Mouse (Mus musculus): ENCODE measurements around the gene Cisd2. TPM values are rescaled to one million over a fixed set of nuclear protein-coding genes. Genes with fewer than 3 reads are reported as not detected.

Gene Cisd2
- polyA plus RNA-seq, 1 experiment from 2014 or later: 68.8 TPM

DNA sequence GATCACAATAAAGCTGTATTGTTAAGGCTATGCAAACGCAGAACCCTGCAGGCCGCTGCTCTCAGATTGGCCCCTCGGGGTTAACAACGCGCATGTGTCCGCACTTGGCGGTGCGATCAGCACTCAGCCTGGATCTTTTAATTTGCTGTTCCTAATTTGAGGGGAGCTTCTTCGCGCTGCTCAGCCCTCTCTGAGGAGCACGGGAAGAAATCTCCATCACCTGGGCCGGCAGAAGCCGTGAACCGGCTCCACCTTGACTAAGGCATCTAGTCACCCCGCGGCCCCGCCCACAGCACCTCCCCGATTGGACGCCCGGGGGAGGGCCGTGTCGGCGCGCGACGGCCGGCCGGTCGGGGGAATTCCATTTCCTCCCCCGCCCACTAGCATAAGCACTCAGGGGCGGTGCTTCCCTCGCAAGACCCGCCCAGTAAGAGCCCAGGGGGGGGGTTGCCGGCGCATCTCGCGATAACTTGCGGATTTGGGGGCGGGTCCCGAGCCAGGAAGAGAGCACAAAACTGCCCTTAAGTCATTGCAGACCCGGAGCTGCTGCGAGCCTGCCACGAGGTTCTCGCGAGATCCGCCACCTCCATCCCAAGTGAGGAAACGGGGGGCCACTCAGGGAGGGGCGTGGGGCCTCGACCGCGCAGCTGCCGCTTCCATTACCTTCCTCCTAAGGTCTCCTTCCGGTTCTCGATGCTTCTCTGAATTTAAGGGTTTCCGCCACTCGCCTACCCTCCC lies 14.2 kb upstream of the Cisd2 start, which contains the start of gene Ube2d3:
Gene Ube2d3 (plus strand): TSS at position 392 of the 738 bp plus-strand sequence.
- Histone ChIP-seq H3K9ac (peak within 1 kb of the TSS; percentile 96), H3K27me3 (no peaks in the 10 kb centered on the region), H3K4me2 (peak within 1 kb of the TSS; percentile 67), H3K4me1 (peaks cover 13% of the 10 kb centered on the region), H3K27ac (peak within 1 kb of the TSS; percentile 100), H3K36me3 (peaks cover 10% of the 10 kb centered on the region), H3K9me3 (replicated peaks) (no peaks in the 10 kb centered on the region), H3K4me3 (replicated peaks) (peak within 1 kb of the TSS; percentile 81)
- WGBS: under 1% methylated on average over 47 of the region's 56 CpGs
- peak; percentile 97 for ATAC-seq (replicated peaks; ENCODE audit: low FRiP score)

DNA sequence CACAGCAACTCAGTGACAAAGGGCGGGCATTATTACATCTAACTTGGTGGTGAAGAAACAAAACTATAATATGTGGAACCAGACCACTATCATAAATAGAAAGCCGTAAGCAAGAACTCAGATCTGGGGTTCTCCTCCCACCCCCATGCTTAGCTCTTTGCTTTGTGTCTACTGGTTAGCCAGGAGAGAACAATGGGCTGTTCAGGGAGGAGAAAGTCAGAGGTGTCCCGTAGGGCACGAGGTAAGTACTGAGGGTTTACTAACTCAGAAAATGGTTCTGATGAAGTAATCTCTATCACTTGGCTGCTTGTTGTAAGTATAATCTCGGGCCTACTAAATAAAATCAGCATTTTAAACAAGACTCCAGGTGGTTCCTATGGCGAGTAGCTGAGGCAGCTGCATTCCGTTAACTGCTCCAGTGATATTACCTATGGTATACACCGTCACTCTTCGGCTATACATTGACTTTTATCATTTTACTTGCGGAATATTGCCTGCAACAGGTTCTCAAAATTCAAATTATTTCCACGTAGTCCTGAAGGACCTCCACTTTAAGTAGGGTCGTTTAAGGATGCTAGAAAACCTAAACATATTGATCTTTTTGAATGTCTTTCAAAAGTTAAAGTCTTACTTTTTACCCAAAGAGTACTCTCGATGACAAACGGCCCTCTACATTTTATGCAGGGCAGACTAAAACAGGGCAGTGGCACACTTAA lies 13.3 kb upstream of the Cisd2 start:
- Histone ChIP-seq H3K4me1 (peaks cover 10% of the 10 kb centered on the region), H3K27ac (peak overlapping the region; percentile 100), H3K4me3 (replicated peaks) (peak overlapping the region; percentile 81), H3K9me3 (replicated peaks) (no peaks in the 10 kb centered on the region), H3K27me3 (no peaks in the 10 kb centered on the region), H3K4me2 (peak overlapping the region; percentile 60), H3K9ac (peak overlapping the region; percentile 96), H3K36me3 (peaks cover 9% of the 10 kb centered on the region)
- ATAC-seq (replicated peaks; ENCODE audit: low FRiP score): no peak
- 48% methylated on average over 14 of the region's 14 CpGs for WGBS

GRCm38 (mm10) chr3:135422856-135423607 lies 693 bp downstream of the Cisd2 start:
- H3K4me2 ChIP-seq: peak overlapping the region; percentile 75
- under 1% methylated on average over 103 of the region's 103 CpGs for WGBS
- ATAC-seq (replicated peaks; ENCODE audit: low FRiP score): peak; percentile 98

GRCm38 (mm10) chr3:135422232-135422855 lies 1.4 kb downstream of the Cisd2 start:
- Histone ChIP-seq H3K4me1 (peaks cover 20% of the 10 kb centered on the region), H3K27ac (peak overlapping the region; percentile 98), H3K4me3 (replicated peaks) (peak overlapping the region; percentile 83), H3K9me3 (replicated peaks) (no peaks in the 10 kb centered on the region), H3K4me2 (peak overlapping the region; percentile 75), H3K36me3 (no peaks in the 10 kb centered on the region), H3K27me3 (no peaks in the 10 kb centered on the region), H3K9ac (peak overlapping the region; percentile 83)
- no peak for ATAC-seq (replicated peaks; ENCODE audit: low FRiP score)
- 28% methylated on average over 8 of the region's 8 CpGs for WGBS

More at GRCm38 (mm10) chr3:135422856-135423607, 693 bp downstream of the Cisd2 start:
- H3K9me3 ChIP-seq (replicated peaks): no peaks in the 10 kb centered on the region
- H3K36me3 ChIP-seq: no peaks in the 10 kb centered on the region
- peak overlapping the region; percentile 83 for H3K9ac ChIP-seq
- peaks cover 20% of the 10 kb centered on the region for H3K4me1 ChIP-seq
- H3K27me3 ChIP-seq: no peaks in the 10 kb centered on the region
- peak overlapping the region; percentile 98 for H3K27ac ChIP-seq
- peak overlapping the region; percentile 83 for H3K4me3 ChIP-seq (replicated peaks)

GRCm38 (mm10) chr3:135421310-135421594 lies 2.5 kb downstream of the Cisd2 start:
- Histone ChIP-seq H3K9ac (0 out of 2 replicates have a peak overlapping the region, but pooled peaks have one; percentile 83), H3K36me3 (peaks cover 4% of the 10 kb centered on the region), H3K9me3 (replicated peaks) (no peaks in the 10 kb centered on the region), H3K4me2 (no peak overlapping the region), H3K27me3 (no peaks in the 10 kb centered on the region), H3K27ac (no peak overlapping the region), H3K4me3 (replicated peaks) (no peak overlapping the region), H3K4me1 (peaks cover 20% of the 10 kb centered on the region)
- ATAC-seq (replicated peaks; ENCODE audit: low FRiP score): no peak

DNA sequence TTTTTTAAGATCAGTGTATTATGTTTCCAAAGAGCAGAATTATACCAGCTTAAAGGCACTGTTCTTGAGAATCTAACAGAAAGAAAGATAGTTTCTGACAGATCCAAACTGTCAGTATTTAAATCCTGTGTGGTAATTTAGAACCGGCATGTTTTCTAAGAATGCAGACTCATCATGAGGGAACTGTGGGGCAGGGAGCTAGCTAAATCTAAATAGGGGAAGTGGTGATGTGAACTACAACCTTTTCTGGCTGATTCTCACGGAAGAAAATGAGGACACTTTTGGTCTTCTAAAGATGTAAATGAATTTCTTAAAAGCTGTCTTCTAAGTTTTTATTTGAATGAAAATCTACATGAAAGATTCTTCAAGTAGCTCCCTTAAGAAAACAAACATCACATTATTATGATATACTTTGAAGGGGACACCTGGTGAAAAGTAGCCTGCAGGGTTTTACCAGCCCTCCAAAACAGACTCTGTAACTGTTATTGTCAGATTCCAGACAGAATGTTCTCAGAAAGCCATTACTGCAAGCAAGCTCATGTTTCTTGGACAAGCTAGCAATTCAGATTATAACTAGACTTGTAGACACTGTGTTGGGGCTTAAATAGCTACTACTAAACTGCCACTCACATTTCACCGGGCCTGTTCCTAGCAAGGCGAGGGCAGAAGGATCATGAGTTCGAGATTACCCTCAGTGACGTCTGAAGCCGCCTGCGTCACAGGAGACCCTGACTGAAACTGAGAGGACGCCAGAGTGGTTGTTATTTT lies 3.0 kb downstream of the Cisd2 start:
- Histone ChIP-seq H3K36me3 (peaks cover 7% of the 10 kb centered on the region), H3K27ac (no peak overlapping the region), H3K4me1 (peaks cover 20% of the 10 kb centered on the region), H3K4me3 (replicated peaks) (no peak overlapping the region), H3K27me3 (no peaks in the 10 kb centered on the region), H3K4me2 (no peak overlapping the region), H3K9ac (no peak overlapping the region), H3K9me3 (replicated peaks) (no peaks in the 10 kb centered on the region)
- WGBS: 84% methylated on average over 9 of the region's 9 CpGs
- ATAC-seq (replicated peaks; ENCODE audit: low FRiP score): no peak

DNA sequence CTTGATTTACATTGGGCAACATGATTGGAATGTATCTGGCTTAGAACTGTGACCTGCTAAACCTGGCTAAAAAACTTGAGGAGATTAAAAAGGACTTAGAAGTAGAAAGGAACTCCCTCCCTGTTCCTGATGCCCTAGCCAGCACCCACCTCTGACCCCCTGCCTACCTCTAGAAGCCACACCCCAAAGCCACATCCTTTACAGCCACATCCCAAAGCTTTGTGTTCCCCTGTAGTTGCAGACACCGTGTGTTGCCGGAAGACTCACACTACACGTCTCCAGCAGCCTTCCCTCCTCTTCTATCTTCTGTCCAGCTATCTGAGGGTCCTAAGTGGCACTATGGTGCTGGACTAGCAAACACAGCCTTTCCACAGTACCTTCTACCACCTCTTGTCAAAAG lies 5.9 kb downstream of the Cisd2 start:
- 90% methylated on average over 3 of the region's 3 CpGs for WGBS
- H3K9ac ChIP-seq: no peak overlapping the region
- H3K4me2 ChIP-seq: no peak overlapping the region
- no peak overlapping the region for H3K27ac ChIP-seq
- peaks cover 7% of the 10 kb centered on the region for H3K36me3 ChIP-seq
- ATAC-seq (replicated peaks; ENCODE audit: low FRiP score): no peak
- no peak overlapping the region for H3K4me3 ChIP-seq (replicated peaks)
- no peaks in the 10 kb centered on the region for H3K9me3 ChIP-seq (replicated peaks)
- H3K4me1 ChIP-seq: peaks cover 13% of the 10 kb centered on the region
- no peaks in the 10 kb centered on the region for H3K27me3 ChIP-seq

GRCm38 (mm10) chr3:135417245-135417644 lies 6.5 kb downstream of the Cisd2 start:
- Histone ChIP-seq H3K4me3 (replicated peaks) (no peak overlapping the region), H3K9ac (no peak overlapping the region), H3K27me3 (no peaks in the 10 kb centered on the region), H3K27ac (no peak overlapping the region), H3K36me3 (peaks cover 7% of the 10 kb centered on the region), H3K9me3 (replicated peaks) (no peaks in the 10 kb centered on the region), H3K4me2 (no peak overlapping the region), H3K4me1 (peaks cover 10% of the 10 kb centered on the region)
- WGBS: 81% methylated on average over 3 of the region's 3 CpGs
- no peak for ATAC-seq (replicated peaks; ENCODE audit: low FRiP score)

DNA sequence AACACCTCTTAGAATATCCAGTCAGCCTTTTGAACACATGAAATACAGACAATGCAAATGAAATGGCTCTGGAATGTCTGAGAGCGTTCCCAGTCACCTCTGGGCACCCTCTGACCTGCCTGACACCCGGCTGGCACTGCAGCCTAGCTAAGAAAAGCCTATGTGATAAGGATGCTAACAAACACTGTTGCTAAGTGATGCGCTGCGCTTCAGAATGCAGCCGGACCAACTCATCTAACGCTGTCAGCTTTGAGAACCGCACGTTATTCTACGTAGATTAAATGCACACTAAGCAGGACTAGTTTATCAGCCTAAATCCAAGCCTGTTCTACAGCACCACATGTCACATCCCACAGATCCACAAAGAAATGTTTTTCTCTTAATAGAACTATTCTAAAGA lies 11.9 kb downstream of the Cisd2 start:
- H3K9ac ChIP-seq: no peak overlapping the region
- H3K4me2 ChIP-seq: no peak overlapping the region
- no peaks in the 10 kb centered on the region for H3K4me1 ChIP-seq
- H3K9me3 ChIP-seq (replicated peaks): no peaks in the 10 kb centered on the region
- 81% methylated on average over 9 of the region's 9 CpGs for WGBS
- peaks cover 34% of the 10 kb centered on the region for H3K36me3 ChIP-seq
- no peak overlapping the region for H3K27ac ChIP-seq
- H3K4me3 ChIP-seq (replicated peaks): no peak overlapping the region
- H3K27me3 ChIP-seq: no peaks in the 10 kb centered on the region
- ATAC-seq (replicated peaks; ENCODE audit: low FRiP score): no peak

GRCm38 (mm10) chr3:135411056-135411455 lies 12.7 kb downstream of the Cisd2 start:
- H3K4me1 ChIP-seq: no peaks in the 10 kb centered on the region
- ATAC-seq (replicated peaks; ENCODE audit: low FRiP score): no peak
- no peaks in the 10 kb centered on the region for H3K27me3 ChIP-seq
- H3K4me2 ChIP-seq: no peak overlapping the region
- no peaks in the 10 kb centered on the region for H3K9me3 ChIP-seq (replicated peaks)
- 93% methylated on average over 12 of the region's 12 CpGs for WGBS
- H3K4me3 ChIP-seq (replicated peaks): no peak overlapping the region
- no peak overlapping the region for H3K27ac ChIP-seq
- no peak overlapping the region for H3K9ac ChIP-seq
- H3K36me3 ChIP-seq: peaks cover 35% of the 10 kb centered on the region

DNA sequence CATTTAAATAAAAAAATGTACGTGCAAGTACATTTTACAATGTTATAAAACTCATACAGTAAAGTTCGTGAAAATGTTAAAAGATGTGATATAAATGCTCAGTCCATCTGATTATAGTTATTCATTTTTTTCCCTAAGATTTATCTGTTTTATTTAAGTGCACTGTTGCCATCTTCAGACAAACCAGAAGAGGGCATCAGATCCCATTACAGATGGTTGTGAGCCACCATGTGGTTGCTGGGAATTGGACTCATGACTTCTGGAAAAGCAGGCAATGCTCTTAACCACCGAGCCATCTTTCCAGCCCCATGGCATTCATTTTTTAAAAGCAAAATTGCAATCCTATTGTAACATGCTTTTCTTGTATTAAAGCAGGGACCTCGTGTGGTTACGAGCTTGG lies 14.5 kb downstream of the Cisd2 start:
- H3K9me3 ChIP-seq (replicated peaks): no peaks in the 10 kb centered on the region
- WGBS: 95% methylated on average over 5 of the region's 5 CpGs
- no peak overlapping the region for H3K27ac ChIP-seq

More for the DNA sequence above, 14.5 kb downstream of the Cisd2 start:
- no peak overlapping the region for H3K4me3 ChIP-seq (replicated peaks)
- no peaks in the 10 kb centered on the region for H3K27me3 ChIP-seq
- H3K4me1 ChIP-seq: no peaks in the 10 kb centered on the region
- peaks cover 44% of the 10 kb centered on the region for H3K36me3 ChIP-seq
- no peak overlapping the region for H3K9ac ChIP-seq
- H3K4me2 ChIP-seq: no peak overlapping the region
- ATAC-seq (replicated peaks; ENCODE audit: low FRiP score): no peak

All from kidney, embryonic 15.5 days (tissue).